Mouse (Mus musculus): ENCODE measurements around the gene Sdk1. TPM values are rescaled to one million over a fixed set of nuclear protein-coding genes. Genes with fewer than 3 reads are reported as not detected.
A peak's percentile ranks its signal among the peaks of the same experiment; 100 is the strongest.

Gene Sdk1
- total and polyA plus RNA-seq, 2 experiments from 2014 or later: 0.59 to 8.4 TPM

DNA sequence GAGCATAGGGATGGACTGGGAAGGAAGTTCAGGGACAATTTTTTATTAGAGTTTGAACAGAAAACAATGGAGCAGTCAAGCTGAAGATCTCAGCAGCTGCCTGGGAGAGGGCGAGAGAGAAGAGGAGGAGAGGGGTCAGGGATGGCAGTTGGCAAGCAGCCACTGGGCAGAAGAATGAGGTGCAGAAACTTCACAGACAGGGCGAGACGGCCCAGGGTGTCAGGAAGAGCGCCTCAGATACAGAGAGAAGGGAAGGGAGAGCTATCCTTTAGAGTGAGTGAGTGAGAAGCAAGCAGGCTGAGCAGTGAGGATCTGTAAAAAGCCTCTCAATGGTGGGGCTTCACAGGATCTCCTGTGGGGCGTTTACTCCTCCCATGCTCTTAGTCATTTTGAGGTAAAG, 319.0 kb downstream of the Sdk1 start:
- no peak for TF ChIP-seq CTCF (IDR thresholded peaks at IDR 0.05; ENCODE audit: low read depth)
- no peak for TF ChIP-seq EP300 (IDR thresholded peaks at IDR 0.05; ENCODE audit: low read depth)
- peaks cover 24% of the 10 kb centered on the region for H3K4me1 ChIP-seq (ENCODE audit: control insufficient read depth, insufficient read depth)

DNA sequence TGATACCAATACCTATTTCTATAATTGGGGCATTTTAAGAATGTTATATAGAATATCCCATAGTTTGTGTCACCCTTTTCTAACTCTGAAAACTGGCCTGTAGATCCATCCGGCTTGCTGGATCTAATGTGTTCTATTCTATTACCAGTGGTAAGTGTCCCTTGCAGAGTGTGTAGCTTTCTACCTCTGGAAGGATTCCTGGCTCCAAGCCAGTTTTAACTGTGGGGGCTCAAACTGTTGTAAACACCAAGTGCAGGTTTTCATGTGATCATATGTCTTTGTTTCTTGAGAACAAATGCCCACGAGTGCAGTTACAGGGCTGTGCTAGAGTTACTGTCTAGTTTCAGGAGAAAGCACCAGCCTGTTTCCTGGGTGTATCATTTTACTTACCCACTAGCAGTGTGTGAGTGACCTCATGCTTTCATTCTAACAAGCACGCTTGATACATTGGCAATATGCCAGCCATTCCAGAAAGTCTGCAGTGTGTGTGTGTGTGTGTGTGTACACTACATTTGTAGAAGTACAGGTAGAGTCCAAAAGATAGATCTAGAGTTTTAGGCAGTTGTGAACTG, 320.8 kb downstream of the Sdk1 start:
- TF ChIP-seq EP300 (IDR thresholded peaks at IDR 0.05; ENCODE audit: low read depth) (no peak), CTCF (IDR thresholded peaks at IDR 0.05; ENCODE audit: low read depth) (no peak)
- peaks cover 12% of the 10 kb centered on the region; the same call in 1 of the 2 replicates for H3K4me1 ChIP-seq (ENCODE audit: control insufficient read depth, insufficient read depth)
- peak; percentile 49 for DNase-seq (ENCODE audit: low spot score)
- peak; percentile 39; the same call in 1 of the 2 replicates for ATAC-seq (ENCODE audit: insufficient read depth, low read depth)
- H3K27me3 ChIP-seq (ENCODE audit: control insufficient read depth, insufficient read depth, low read length): no peaks in the 10 kb centered on the region
- no peak overlapping the region for H3K9ac ChIP-seq (replicated peaks; ENCODE audit: low read depth, low read length)
- H3K4me3 ChIP-seq (ENCODE audit: low read depth, low read length): no peak overlapping the region
- 16% methylated on average over 3 of the region's 3 CpGs for WGBS
- H3K27ac ChIP-seq (ENCODE audit: low read depth): no peak overlapping the region; the same call in 1 of the 2 replicates
- no peaks in the 10 kb centered on the region for H3K36me3 ChIP-seq (replicated peaks; ENCODE audit: control insufficient read depth, insufficient read depth, low read length)
- H3K4me2 ChIP-seq (ENCODE audit: low read depth, low read length): no peak overlapping the region
- H3K9me3 ChIP-seq (replicated peaks; ENCODE audit: control insufficient read depth, low read length): no peaks in the 10 kb centered on the region

More for the DNA sequence above, 319.0 kb downstream of the Sdk1 start:
- ATAC-seq (ENCODE audit: insufficient read depth, low read depth) (no peak), DNase-seq (ENCODE audit: low spot score) (no peak)
- no peak overlapping the region for H3K27ac ChIP-seq (ENCODE audit: low read depth)
- no peak overlapping the region for H3K9ac ChIP-seq (replicated peaks; ENCODE audit: low read depth, low read length)
- H3K9me3 ChIP-seq (replicated peaks; ENCODE audit: control insufficient read depth, low read length): no peaks in the 10 kb centered on the region
- no peaks in the 10 kb centered on the region for H3K36me3 ChIP-seq (replicated peaks; ENCODE audit: control insufficient read depth, insufficient read depth, low read length)
- 43% methylated on average over 5 of the region's 5 CpGs for WGBS
- H3K27me3 ChIP-seq (ENCODE audit: control insufficient read depth, insufficient read depth, low read length): no peaks in the 10 kb centered on the region
- H3K4me2 ChIP-seq (ENCODE audit: low read depth, low read length): no peak overlapping the region
- no peak overlapping the region for H3K4me3 ChIP-seq (ENCODE audit: low read depth, low read length)

GRCm38 (mm10) chr5:141564197-141564596, 322.9 kb downstream of the Sdk1 start:
- Histone ChIP-seq H3K9me3 (replicated peaks; ENCODE audit: control insufficient read depth, low read length) (no peaks in the 10 kb centered on the region), H3K4me1 (ENCODE audit: control insufficient read depth, insufficient read depth) (peaks cover 12% of the 10 kb centered on the region; the same call in 1 of the 2 replicates), H3K4me3 (ENCODE audit: low read depth, low read length) (no peak overlapping the region), H3K4me2 (ENCODE audit: low read depth, low read length) (no peak overlapping the region), H3K27me3 (ENCODE audit: control insufficient read depth, insufficient read depth, low read length) (no peaks in the 10 kb centered on the region), H3K9ac (replicated peaks; ENCODE audit: low read depth, low read length) (no peak overlapping the region), H3K27ac (ENCODE audit: low read depth) (no peak overlapping the region), H3K36me3 (replicated peaks; ENCODE audit: control insufficient read depth, insufficient read depth, low read length) (no peaks in the 10 kb centered on the region)
- WGBS: 84% methylated on average over 5 of the region's 5 CpGs
- TF ChIP-seq EP300 (IDR thresholded peaks at IDR 0.05; ENCODE audit: low read depth) (no peak), CTCF (IDR thresholded peaks at IDR 0.05; ENCODE audit: low read depth) (peak; percentile 29; the same call in 1 of the 2 replicates)
- no peak for ATAC-seq (ENCODE audit: insufficient read depth, low read depth)
- DNase-seq (ENCODE audit: low spot score): no peak

- no peaks in the 10 kb centered on the region for H3K4me1 ChIP-seq (ENCODE audit: control insufficient read depth, insufficient read depth)
- H3K27me3 ChIP-seq (ENCODE audit: control insufficient read depth, insufficient read depth, low read length): no peaks in the 10 kb centered on the region
- no peak overlapping the region for H3K9ac ChIP-seq (replicated peaks; ENCODE audit: low read depth, low read length)
- H3K4me2 ChIP-seq (ENCODE audit: low read depth, low read length): no peak overlapping the region
- no peak for ATAC-seq (ENCODE audit: insufficient read depth, low read depth)
- no peak for DNase-seq (ENCODE audit: low spot score)
- H3K9me3 ChIP-seq (replicated peaks; ENCODE audit: control insufficient read depth, low read length): no peaks in the 10 kb centered on the region
- TF ChIP-seq EP300 (IDR thresholded peaks at IDR 0.05; ENCODE audit: low read depth) (no peak), CTCF (IDR thresholded peaks at IDR 0.05; ENCODE audit: low read depth) (no peak)
- H3K4me3 ChIP-seq (ENCODE audit: low read depth, low read length): no peak overlapping the region
- H3K27ac ChIP-seq (ENCODE audit: low read depth): no peak overlapping the region
- 64% methylated on average over 2 of the region's 2 CpGs for WGBS
- H3K36me3 ChIP-seq (replicated peaks; ENCODE audit: control insufficient read depth, insufficient read depth, low read length): no peaks in the 10 kb centered on the region
Observed at GRCm38 (mm10) chr5:141568106-141568505, 326.8 kb downstream of the Sdk1 start.

DNA sequence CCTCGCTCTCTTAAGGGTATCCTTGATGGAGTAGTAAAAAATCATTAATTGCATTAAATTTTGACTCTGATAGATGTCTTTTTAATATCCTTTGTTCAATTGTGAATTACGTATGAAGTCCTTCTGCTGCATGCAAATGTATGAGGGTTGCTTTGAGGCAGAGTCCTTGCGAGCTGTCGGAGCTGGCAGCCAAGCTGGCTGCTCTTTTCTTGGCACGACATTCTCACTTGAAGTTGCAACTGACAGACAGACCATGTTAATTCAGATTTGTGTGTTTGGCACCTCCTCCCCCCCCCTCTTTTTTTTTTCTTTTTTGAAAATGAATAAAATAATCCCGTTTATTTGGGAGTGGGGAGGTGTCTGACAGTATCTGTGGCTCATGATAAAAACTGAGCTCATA, 329.2 kb downstream of the Sdk1 start:
- Histone ChIP-seq H3K4me3 (ENCODE audit: low read depth, low read length) (no peak overlapping the region), H3K27me3 (ENCODE audit: control insufficient read depth, insufficient read depth, low read length) (no peaks in the 10 kb centered on the region), H3K36me3 (replicated peaks; ENCODE audit: control insufficient read depth, insufficient read depth, low read length) (no peaks in the 10 kb centered on the region), H3K4me2 (ENCODE audit: low read depth, low read length) (no peak overlapping the region), H3K4me1 (ENCODE audit: control insufficient read depth, insufficient read depth) (no peaks in the 10 kb centered on the region), H3K9me3 (replicated peaks; ENCODE audit: control insufficient read depth, low read length) (no peaks in the 10 kb centered on the region), H3K27ac (ENCODE audit: low read depth) (no peak overlapping the region), H3K9ac (replicated peaks; ENCODE audit: low read depth, low read length) (no peak overlapping the region)
- ATAC-seq (ENCODE audit: insufficient read depth, low read depth) (no peak), DNase-seq (ENCODE audit: low spot score) (no peak)
- WGBS: 43% methylated on average over 6 of the region's 6 CpGs
- no peak for TF ChIP-seq EP300 (IDR thresholded peaks at IDR 0.05; ENCODE audit: low read depth)
- no peak for TF ChIP-seq CTCF (IDR thresholded peaks at IDR 0.05; ENCODE audit: low read depth)

GRCm38 (mm10) chr5:141574263-141574662, 333.0 kb downstream of the Sdk1 start:
- H3K4me1 ChIP-seq (ENCODE audit: control insufficient read depth, insufficient read depth): no peaks in the 10 kb centered on the region
- WGBS: 68% methylated on average over 1 of the region's 1 CpGs
- DNase-seq (ENCODE audit: low spot score): peak; percentile 36

More at GRCm38 (mm10) chr5:141574263-141574662, 333.0 kb downstream of the Sdk1 start:
- no peak overlapping the region for H3K4me3 ChIP-seq (ENCODE audit: low read depth, low read length)
- no peaks in the 10 kb centered on the region for H3K27me3 ChIP-seq (ENCODE audit: control insufficient read depth, insufficient read depth, low read length)
- H3K36me3 ChIP-seq (replicated peaks; ENCODE audit: control insufficient read depth, insufficient read depth, low read length): no peaks in the 10 kb centered on the region
- H3K9ac ChIP-seq (replicated peaks; ENCODE audit: low read depth, low read length): no peak overlapping the region
- TF ChIP-seq EP300 (IDR thresholded peaks at IDR 0.05; ENCODE audit: low read depth) (no peak), CTCF (IDR thresholded peaks at IDR 0.05; ENCODE audit: low read depth) (no peak)
- H3K9me3 ChIP-seq (replicated peaks; ENCODE audit: control insufficient read depth, low read length): no peaks in the 10 kb centered on the region
- H3K4me2 ChIP-seq (ENCODE audit: low read depth, low read length): no peak overlapping the region
- no peak overlapping the region for H3K27ac ChIP-seq (ENCODE audit: low read depth)
- ATAC-seq (ENCODE audit: insufficient read depth, low read depth): peak; percentile 53

Data from heart, postnatal 0 days (tissue).